Mouse (Mus musculus) left cerebral cortex, adult 2 months (tissue): Measurements from ENCODE around the gene Gm12355. TPM values are rescaled to one million over a fixed set of nuclear protein-coding genes. Genes with fewer than 3 reads are reported as not detected.

Experiments
- DNase-seq, 2 experiments: peaks; one replicate each; pipeline ENCODE4 v3.0.0; 2021 to 2022; ENCODE audit warnings: low spot score in 2 of 2, mixed read lengths in 1 of 2; ENCODE audit errors: extremely low spot score in 1 of 2
- H3K27ac ChIP-seq: fragments of 200-600 bp; 2 replicates; pipeline ENCODE4 v1.8.1; 2022
- H3K4me3 ChIP-seq: fragments of 200-600 bp; 2 replicates; pipeline ENCODE4 v1.8.1; 2022
- CTCF ChIP-seq: fragments of 200-600 bp; IDR thresholded peaks from 2 replicates; pipeline ENCODE4 v1.8.1; 2022; ENCODE audit warnings: antibody characterized with exemption, mild to moderate bottlenecking, moderate library complexity
- intact Hi-C: fragments of 180-260 bp; cut with DNase I; formaldehyde crosslinking; loops from one replicate; pipeline ENCODE4 v1.15.1; 2025
- total RNA-seq, 2 experiments: library from RNA; stranded (reverse); gene quantifications; 2 replicates each; pipeline ENCODE4 v1.2.3; 2021

Gene Gm12355
- total RNA-seq, 2 experiments from 2014 or later, result 8.8 to 12.1 TPM

- no peak overlapping the region for H3K4me3 ChIP-seq
- no peak for TF ChIP-seq CTCF
- intact Hi-C loops, result no loop called here
- no peak overlapping the region for H3K27ac ChIP-seq
- no peak for DNase-seq
These were observed 26.6 kb downstream of the Gm12355 start for GRCm38 (mm10) chr11:98598851-98599290.

- no peak for TF ChIP-seq CTCF
- no peak for DNase-seq
- intact Hi-C loops, result no loop called here
- no peak within 1 kb of the TSS for H3K27ac ChIP-seq
- H3K4me3 ChIP-seq, result no peak within 1 kb of the TSS
These were observed 27.5 kb downstream of the Gm12355 start, which contains the start of gene Lrrc3c for GRCm38 (mm10) chr11:98597991-98598390. TSS of gene Lrrc3c (plus strand) at chr11:98598291.

- intact Hi-C loops, result no loop called here
- peak; percentile 57 for TF ChIP-seq CTCF
- no peak for DNase-seq
These were observed 28.1 kb downstream of the Gm12355 start for GRCm38 (mm10) chr11:98597363-98597762.

GRCm38 (mm10) chr11:98595955-98596354, 29.5 kb downstream of the Gm12355 start:
- intact Hi-C loops, result no loop called here
- DNase-seq, result no peak
- TF ChIP-seq CTCF, result no peak
- Histone ChIP-seq H3K27ac (no peak overlapping the region), H3K4me3 (no peak overlapping the region)

More at GRCm38 (mm10) chr11:98597363-98597762, 28.1 kb downstream of the Gm12355 start:
- no peak overlapping the region for H3K4me3 ChIP-seq
- H3K27ac ChIP-seq, result no peak overlapping the region

GRCm38 (mm10) chr11:98595473-98595872, 30.0 kb downstream of the Gm12355 start:
- H3K27ac ChIP-seq, result no peak overlapping the region
- no peak for DNase-seq
- H3K4me3 ChIP-seq, result no peak overlapping the region
- no peak for TF ChIP-seq CTCF
- intact Hi-C loops, result no loop called here

GRCm38 (mm10) chr11:98595021-98595420, 30.4 kb downstream of the Gm12355 start:
- Histone ChIP-seq H3K27ac (no peak overlapping the region), H3K4me3 (no peak overlapping the region)
- no peak for TF ChIP-seq CTCF
- DNase-seq, result no peak
- intact Hi-C loops, result no loop called here

- intact Hi-C loops, result no loop called here
- no peak for TF ChIP-seq CTCF
- Histone ChIP-seq H3K4me3 (no peak overlapping the region), H3K27ac (no peak overlapping the region)
- DNase-seq, result no peak
These were observed 34.7 kb downstream of the Gm12355 start for GRCm38 (mm10) chr11:98590548-98591445.

GRCm38 (mm10) chr11:98589306-98589705, 36.2 kb downstream of the Gm12355 start:
- Histone ChIP-seq H3K27ac (no peak overlapping the region), H3K4me3 (no peak overlapping the region)
- TF ChIP-seq CTCF, result no peak
- intact Hi-C loops, result loop anchor here (5.0 kb wide), 1 partner anchor 232 kb away; the partner anchor contains the start of gene Stard3
- DNase-seq, result no peak

- H3K27ac ChIP-seq, result no peak overlapping the region
- H3K4me3 ChIP-seq, result no peak overlapping the region
- intact Hi-C loops, result loop anchor here (5.0 kb wide), 1 partner anchor 232 kb away; the partner anchor contains the start of gene Stard3
- no peak for DNase-seq
- TF ChIP-seq CTCF, result no peak
These were observed 36.6 kb downstream of the Gm12355 start for GRCm38 (mm10) chr11:98588833-98589281.

- intact Hi-C loops, result loop anchor here (2.0 to 5.0 kb wide), 2 partner anchors 37 to 231 kb away; partner anchors contain the start of genes Stard3 and Zpbp2
- peak overlapping the region; percentile 79 for H3K4me3 ChIP-seq
- H3K27ac ChIP-seq, result peak overlapping the region; percentile 86
- TF ChIP-seq CTCF, result no peak
- peak; percentile 31 to 41 for DNase-seq
These were observed 37.5 kb downstream of the Gm12355 start for GRCm38 (mm10) chr11:98587684-98588546.

- Histone ChIP-seq H3K27ac (peak within 1 kb of the TSS; percentile 86), H3K4me3 (peak within 1 kb of the TSS; percentile 79)
- peak; percentile 98 to 99 for DNase-seq
- no peak for TF ChIP-seq CTCF
- intact Hi-C loops, result loop anchor here (2.0 to 5.0 kb wide), 2 partner anchors 36 to 230 kb away; partner anchors contain the start of genes Stard3 and Zpbp2
These were observed 38.4 kb downstream of the Gm12355 start, which contains the start of gene Ormdl3 for GRCm38 (mm10) chr11:98586892-98587563. TSS of gene Ormdl3 (minus strand) at chr11:98587368.
